Mouse (Mus musculus): Measurements from ENCODE around the gene Ctdnep1. TPM values are rescaled to one million over a fixed set of nuclear protein-coding genes. Genes with fewer than 3 reads are reported as not detected.

Gene Ctdnep1
- polyA plus RNA-seq, 1 experiment from 2014 or later: 174 TPM

- no peak for TF ChIP-seq CTCF (IDR thresholded peaks at IDR 0.05)
- in situ Hi-C loops (cut with MboI; ENCODE audit: low pct_unique_long_range_greater_than_20kb): loop anchor here (10.0 kb wide), 1 partner anchor 277 kb away; the partner anchor contains the start of gene Slc16a11
- no peak for DNase-seq (ENCODE audit: low read depth, low spot score)
- ChIA-PET CTCF (interaction anchor here (0.9 to 3.7 kb wide), 4 partner anchors 11 to 60 kb away, joined by 3 to 26 read pairs (median 3); partner anchors contain the start of gene Slc2a4), POLR2A (interaction anchor here (1.1 to 2.0 kb wide), 2 partner anchors 14 to 17 kb away, joined by 3 to 7 read pairs; partner anchors contain the start of gene Eif5a)
- H3K27me3 ChIP-seq: peaks cover 9% of the 10 kb centered on the region
- ATAC-seq: no peak
Observed at GRCm38 (mm10) chr11:69937385-69937784, 43.6 kb upstream of the Ctdnep1 start.

- no peak for DNase-seq (ENCODE audit: low read depth, low spot score)
- TF ChIP-seq CTCF (IDR thresholded peaks at IDR 0.05): no peak
- ATAC-seq: no peak
- H3K27me3 ChIP-seq: peaks cover 9% of the 10 kb centered on the region
- ChIA-PET CTCF (interaction anchor here (0.9 to 3.7 kb wide), 3 partner anchors 11 to 61 kb away, joined by 3 to 26 read pairs (median 3); partner anchors contain the start of gene Slc2a4), POLR2A (interaction anchor here (1.1 to 2.0 kb wide), 2 partner anchors 13 to 17 kb away, joined by 3 to 7 read pairs; partner anchors contain the start of gene Eif5a)
- in situ Hi-C loops (cut with MboI; ENCODE audit: low pct_unique_long_range_greater_than_20kb): loop anchor here (10.0 kb wide), 1 partner anchor 277 kb away; the partner anchor contains the start of gene Slc16a11
Observed at GRCm38 (mm10) chr11:69937834-69938233, 43.1 kb upstream of the Ctdnep1 start.

DNA sequence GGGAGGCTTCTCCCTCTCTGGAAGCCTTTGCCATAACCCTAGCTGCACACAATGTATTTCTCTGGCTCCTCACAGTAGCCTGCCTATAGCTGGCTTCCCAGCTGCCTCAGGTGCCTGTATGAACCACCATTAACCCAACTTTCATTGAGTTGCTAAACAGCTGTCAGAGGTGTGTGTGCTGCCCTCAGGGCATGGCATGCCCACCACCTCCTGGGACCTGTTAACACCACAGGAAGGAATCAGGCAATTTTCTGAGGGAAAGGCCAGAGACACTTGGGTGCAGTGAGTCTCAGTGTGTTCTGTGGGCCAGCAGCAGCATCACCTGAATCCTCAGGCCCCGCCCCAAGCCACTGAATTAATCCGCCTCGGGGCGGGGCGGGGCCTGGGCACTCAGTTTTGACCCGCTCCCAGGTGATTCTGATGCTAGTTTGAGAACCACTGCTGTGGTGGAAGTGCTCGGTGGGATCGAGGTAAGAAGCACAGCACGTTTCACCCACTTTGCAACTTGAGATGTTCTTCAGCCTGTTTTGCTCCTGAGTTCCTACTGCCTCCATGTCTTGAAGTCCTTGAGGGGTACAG, 42.5 kb upstream of the Ctdnep1 start:
- peaks cover 14% of the 10 kb centered on the region for H3K27me3 ChIP-seq
- ATAC-seq: no peak
- TF ChIP-seq CTCF (IDR thresholded peaks at IDR 0.05): no peak
- no peak for DNase-seq (ENCODE audit: low read depth, low spot score)
- CTCF ChIA-PET: interaction anchor here (1.4 to 3.7 kb wide), 2 partner anchors 10 to 15 kb away, joined by 3 to 26 read pairs; partner anchors contain the start of gene Slc2a4
- POLR2A ChIA-PET: no interaction called here
- in situ Hi-C loops (cut with MboI; ENCODE audit: low pct_unique_long_range_greater_than_20kb): loop anchor here (10.0 kb wide), 1 partner anchor 276 kb away; the partner anchor contains the start of gene Slc16a11

DNA sequence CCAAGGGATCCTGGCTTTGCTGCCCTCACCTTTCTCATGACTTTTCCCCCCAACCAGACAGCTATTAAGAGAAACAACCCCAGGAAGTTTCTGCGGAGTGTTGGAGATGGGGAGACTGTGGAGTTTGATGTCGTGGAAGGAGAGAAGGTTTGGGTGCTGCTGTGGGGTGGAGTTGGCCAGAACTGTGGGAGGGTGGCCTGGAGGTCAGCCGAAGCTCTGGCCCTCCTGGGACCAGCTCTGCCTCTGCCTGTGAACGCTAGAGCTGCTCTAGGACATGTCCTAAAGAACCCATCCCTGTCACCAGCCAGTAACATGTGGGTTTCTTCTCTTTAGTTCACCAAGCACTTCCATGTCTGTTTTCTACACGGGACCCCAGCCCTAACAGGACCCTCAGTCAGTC, 41.8 kb upstream of the Ctdnep1 start:
- no peak for DNase-seq (ENCODE audit: low read depth, low spot score)
- no peak for ATAC-seq
- ChIA-PET POLR2A (interaction anchor here (0.6 kb wide), 1 partner anchor 36 kb away, joined by 3 read pairs; no protein-coding TSS in a partner anchor), CTCF (interaction anchor here (3.7 kb wide), 1 partner anchor 9 kb away, joined by 26 read pairs; the partner anchor contains the start of gene Slc2a4)
- in situ Hi-C loops (cut with MboI; ENCODE audit: low pct_unique_long_range_greater_than_20kb): loop anchor here (10.0 kb wide), 1 partner anchor 276 kb away; the partner anchor contains the start of gene Slc16a11
- peaks cover 18% of the 10 kb centered on the region for H3K27me3 ChIP-seq
- TF ChIP-seq CTCF (IDR thresholded peaks at IDR 0.05): no peak

DNA sequence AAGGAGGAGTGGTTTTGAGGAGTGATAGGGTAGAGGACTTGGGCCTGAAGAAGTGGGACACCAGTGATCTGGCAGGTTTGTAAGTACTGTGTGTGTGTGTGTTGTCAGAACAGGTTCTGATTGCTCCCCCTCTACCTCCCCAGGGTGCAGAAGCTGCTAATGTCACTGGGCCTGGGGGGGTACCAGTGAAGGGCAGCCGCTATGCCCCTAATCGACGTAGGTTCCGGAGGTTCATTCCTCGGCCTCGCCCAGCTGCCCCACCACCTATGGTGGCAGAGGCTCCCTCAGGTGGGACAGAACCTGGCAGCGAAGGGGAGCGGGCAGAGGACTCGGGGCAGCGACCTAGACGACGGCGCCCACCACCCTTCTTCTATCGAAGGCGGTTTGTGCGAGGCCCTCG, 41.2 kb upstream of the Ctdnep1 start:
- ATAC-seq: no peak
- in situ Hi-C loops (cut with MboI; ENCODE audit: low pct_unique_long_range_greater_than_20kb): loop anchor here (10.0 kb wide), 1 partner anchor 275 kb away; the partner anchor contains the start of gene Slc16a11
- TF ChIP-seq CTCF (IDR thresholded peaks at IDR 0.05): no peak
- ChIA-PET CTCF (interaction anchor here (3.7 kb wide), 1 partner anchor 9 kb away, joined by 26 read pairs; the partner anchor contains the start of gene Slc2a4), POLR2A (interaction anchor here (0.6 kb wide), 1 partner anchor 37 kb away, joined by 3 read pairs; no protein-coding TSS in a partner anchor)
- DNase-seq (ENCODE audit: low read depth, low spot score): no peak
- H3K27me3 ChIP-seq: peaks cover 22% of the 10 kb centered on the region

- in situ Hi-C loops (cut with MboI; ENCODE audit: low pct_unique_long_range_greater_than_20kb): no loop called here
- H3K27me3 ChIP-seq: peaks cover 24% of the 10 kb centered on the region
- no peak for TF ChIP-seq CTCF (IDR thresholded peaks at IDR 0.05)
- no peak for ATAC-seq
- CTCF ChIA-PET: no interaction called here
- DNase-seq (ENCODE audit: low read depth, low spot score): no peak
- POLR2A ChIA-PET: no interaction called here
Observed at GRCm38 (mm10) chr11:69940962-69941361, 40.0 kb upstream of the Ctdnep1 start.

DNA sequence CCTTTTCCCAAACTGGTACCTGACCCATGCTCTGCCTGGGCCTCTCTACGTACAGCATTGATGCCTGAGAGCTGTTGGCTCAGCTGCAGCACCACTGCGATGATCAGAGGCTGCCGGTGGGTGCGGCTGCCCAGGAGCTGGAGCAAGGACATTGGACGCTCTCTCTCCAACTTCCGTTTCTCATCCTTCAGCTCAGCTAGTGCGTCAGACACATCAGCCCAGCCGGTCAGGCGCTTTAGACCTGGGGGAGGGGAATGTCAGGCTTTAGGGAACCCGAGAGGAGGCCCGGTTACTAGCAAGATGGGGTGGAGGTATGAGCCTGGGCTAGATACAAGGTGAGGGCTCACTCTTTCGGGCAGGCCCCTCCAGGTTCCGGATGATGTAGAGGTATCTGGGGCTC, 35.7 kb upstream of the Ctdnep1 start:
- ChIA-PET CTCF (interaction anchor here (2.0 kb wide), 1 partner anchor 12 kb away, joined by 6 read pairs; no protein-coding TSS in a partner anchor), POLR2A (no interaction called here)
- TF ChIP-seq CTCF (IDR thresholded peaks at IDR 0.05): no peak
- in situ Hi-C loops (cut with MboI; ENCODE audit: low pct_unique_long_range_greater_than_20kb): no loop called here
- DNase-seq (ENCODE audit: low read depth, low spot score) (no peak), ATAC-seq (no peak)
- peaks cover 17% of the 10 kb centered on the region for H3K27me3 ChIP-seq

DNA sequence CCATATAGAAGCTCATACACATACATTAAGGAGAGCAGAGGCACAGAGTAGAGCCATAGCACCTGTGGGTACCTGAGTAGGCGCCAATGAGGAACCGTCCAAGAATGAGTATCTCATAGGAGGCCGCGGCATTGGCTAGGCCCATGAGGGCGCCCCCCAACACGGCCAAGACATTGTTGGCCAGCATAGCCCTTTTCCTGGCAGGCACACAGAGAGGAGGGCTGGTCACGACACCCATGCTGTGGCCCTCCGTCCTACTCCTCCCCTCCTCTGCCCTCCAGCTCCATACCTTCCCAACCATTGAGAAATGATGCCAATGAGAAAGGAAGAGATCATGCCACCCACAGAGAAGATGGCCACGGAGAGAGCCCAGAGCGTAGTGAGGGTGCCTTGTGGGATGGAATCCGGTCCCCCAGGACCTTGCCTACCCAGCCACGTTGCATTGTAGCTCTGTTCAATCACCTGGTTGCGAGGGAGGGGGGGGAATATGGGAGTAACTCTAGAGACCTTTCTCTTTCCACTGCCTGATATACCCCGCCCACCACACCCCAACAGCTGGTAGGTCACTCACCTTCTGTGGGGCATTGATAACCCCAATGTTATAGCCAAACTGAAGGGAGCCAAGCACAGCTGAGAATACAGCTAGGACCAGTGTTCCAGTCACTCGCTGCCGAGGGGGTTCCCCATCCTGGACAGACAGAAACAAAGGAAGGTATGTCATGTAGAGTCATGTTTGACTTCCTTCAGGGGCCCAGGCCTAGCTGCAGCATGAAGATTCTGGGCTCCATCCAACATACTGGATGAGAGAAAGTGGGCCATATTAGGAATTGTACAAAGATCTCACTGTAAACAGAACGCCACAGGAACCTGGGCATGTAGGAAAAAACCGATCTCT, 34.7 kb upstream of the Ctdnep1 start:
- H3K27me3 ChIP-seq: peaks cover 15% of the 10 kb centered on the region
- DNase-seq (ENCODE audit: low read depth, low spot score): no peak
- no peak for TF ChIP-seq CTCF (IDR thresholded peaks at IDR 0.05)
- ATAC-seq: no peak
- POLR2A ChIA-PET: interaction anchor here (0.6 to 0.7 kb wide), 2 partner anchors 10 to 32 kb away, joined by 3 read pairs; partner anchors contain the start of gene Gps2
- CTCF ChIA-PET: interaction anchor here (2.0 kb wide), 1 partner anchor 13 kb away, joined by 6 read pairs; no protein-coding TSS in a partner anchor
- in situ Hi-C loops (cut with MboI; ENCODE audit: low pct_unique_long_range_greater_than_20kb): no loop called here

- ATAC-seq (no peak), DNase-seq (ENCODE audit: low read depth, low spot score) (no peak)
- in situ Hi-C loops (cut with MboI; ENCODE audit: low pct_unique_long_range_greater_than_20kb): no loop called here
- CTCF ChIA-PET: interaction anchor here (2.3 to 6.8 kb wide), 2 partner anchors 10 to 14 kb away, joined by 26 to 85 read pairs; no protein-coding TSS in a partner anchor
- peaks cover 20% of the 10 kb centered on the region for H3K27me3 ChIP-seq
- no peak for TF ChIP-seq CTCF (IDR thresholded peaks at IDR 0.05)
- POLR2A ChIA-PET: interaction anchor here (0.7 kb wide), 1 partner anchor 11 kb away, joined by 3 read pairs; no protein-coding TSS in a partner anchor
Observed at GRCm38 (mm10) chr11:69947337-69948065, 33.5 kb upstream of the Ctdnep1 start.

Measured in Patski (cell line).